Mouse (Mus musculus) lung, adult 2 months (tissue): ENCODE data around the gene Adamtsl2.

ENCODE experiments used
- CTCF ChIP-seq: fragments of 200-500 bp; IDR thresholded peaks from 2 replicates; pipeline ENCODE4 v1.5.1; 2011; ENCODE audit warnings: mild to moderate bottlenecking, low read length, control low read depth; ENCODE audit not compliant: insufficient read depth
- POLR2A ChIP-seq: fragments of 200-500 bp; IDR thresholded peaks from 2 replicates; pipeline ENCODE4 v1.6.1; 2011; ENCODE audit warnings: low read depth, mild to moderate bottlenecking, control low read depth, low read length, borderline replicate concordance; ENCODE audit errors: extremely low read depth

DNA sequence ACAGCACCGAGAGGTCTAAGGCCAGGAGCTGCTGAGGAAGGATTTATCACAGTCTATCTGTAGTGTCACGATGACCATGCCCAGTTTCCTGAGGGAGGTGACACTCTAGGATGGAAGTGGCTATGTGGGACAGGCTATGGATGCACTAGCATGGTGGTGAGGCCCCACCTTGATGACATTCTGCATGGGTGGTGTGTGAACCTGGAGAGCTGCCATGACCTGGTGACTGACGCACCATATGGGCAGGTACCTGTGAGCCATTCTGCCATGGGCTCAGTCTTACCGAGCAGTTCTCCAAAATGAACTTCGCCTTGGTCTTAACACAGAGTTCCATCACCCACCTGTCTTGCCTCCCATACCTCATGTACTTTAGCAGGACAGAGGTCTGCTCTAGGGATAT is 8.4 kb downstream of the Adamtsl2 start:
- TF ChIP-seq CTCF (no peak), POLR2A (no peak)
